Mouse (Mus musculus) adrenal gland, postnatal 25 days (tissue): ENCODE results near the gene Slc22a8. TPM values are rescaled to one million over a fixed set of nuclear protein-coding genes. Genes with fewer than 3 reads are reported as not detected.

Source experiments
- DNase-seq: peaks from one replicate; pipeline ENCODE4 v3.0.0; 2021; ENCODE audit warnings: mixed read lengths
- long read RNA-seq: library from polyadenylated mRNA; stranded (forward); transcript quantifications from one replicate; pipeline ENCODE4 v2.0.0, GENCODE M21; 2021
- total RNA-seq: library from RNA; stranded (reverse); gene quantifications from 2 replicates; pipeline ENCODE4 v1.2.3, GENCODE M21; 2021

The Slc22a8 gene
- 0.24 TPM in 1 of 2 replicates, not detected in the other for total RNA-seq
- long read RNA-seq, result 0 reads

DNA sequence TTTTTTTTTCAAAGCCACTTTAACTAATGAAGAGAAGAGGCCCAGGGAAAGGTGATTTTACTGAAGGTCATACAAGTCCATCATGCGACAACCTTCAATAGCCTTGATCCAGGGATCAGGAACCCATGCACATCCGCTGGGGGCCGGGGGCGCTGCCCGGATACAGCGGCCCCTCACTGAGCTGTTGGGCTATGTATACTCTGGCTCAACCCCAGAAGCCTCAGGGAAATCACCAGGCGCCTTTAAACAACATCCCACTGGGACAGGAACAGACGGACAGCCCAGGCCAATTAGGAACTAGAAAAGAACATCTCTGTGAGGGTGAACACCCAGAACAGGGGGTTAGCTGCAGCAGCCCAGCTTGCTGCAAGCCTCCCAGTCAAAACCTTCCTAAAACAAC lies at the start of gene Slc22a8:
TSS of gene Slc22a8 (plus strand) at position 301 of the 400 bp plus-strand sequence.
- no peak for DNase-seq

- no peak for DNase-seq
These were observed 32.2 kb upstream of the Slc22a8 start for GRCm38 (mm10) chr19:8558897-8559296.

DNA sequence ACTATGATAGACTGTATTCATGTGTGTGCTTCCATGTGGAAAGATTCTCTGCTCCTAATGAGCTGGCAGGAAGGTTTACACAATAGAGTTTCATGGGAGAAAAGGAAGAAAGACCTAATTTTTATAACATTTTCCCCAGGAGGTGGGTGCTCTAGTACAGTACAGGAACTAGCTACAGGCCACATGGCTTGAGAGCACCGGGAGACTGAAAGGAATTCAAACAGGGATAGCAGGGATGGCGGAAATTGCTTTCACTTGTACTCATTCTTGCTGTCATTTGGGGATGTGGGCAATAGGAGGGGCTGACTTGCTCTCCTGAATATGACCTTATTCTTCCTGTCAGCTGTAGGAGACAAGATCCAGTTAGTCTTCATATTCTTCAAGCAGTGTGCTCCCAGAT lies 27.0 kb upstream of the Slc22a8 start:
- no peak for DNase-seq

DNA sequence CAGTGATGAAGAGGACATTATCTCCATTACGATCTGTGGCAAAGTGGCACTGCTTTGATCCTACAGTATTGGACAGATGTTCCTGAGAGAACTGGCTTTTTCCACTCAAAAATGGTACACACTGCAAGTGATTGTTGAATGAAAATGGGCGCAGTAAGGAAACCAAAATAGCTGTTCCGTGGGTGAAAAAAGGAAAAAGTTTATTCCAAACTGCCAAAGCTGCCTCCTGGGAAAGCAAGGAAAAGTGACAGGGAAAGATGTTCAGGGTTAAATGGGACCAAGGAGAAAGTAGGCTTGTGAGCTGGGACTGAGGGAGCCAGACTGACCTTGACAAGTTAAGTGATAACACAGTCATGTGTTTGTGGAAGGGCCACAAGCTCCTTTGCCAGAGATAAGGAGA lies 26.6 kb upstream of the Slc22a8 start:
- DNase-seq, result no peak

GRCm38 (mm10) chr19:8565262-8565661 lies 25.8 kb upstream of the Slc22a8 start:
- DNase-seq, result no peak

- no peak for DNase-seq
These were observed 25.1 kb upstream of the Slc22a8 start for GRCm38 (mm10) chr19:8565985-8566384.

- DNase-seq, result no peak
These were observed 23.8 kb upstream of the Slc22a8 start for GRCm38 (mm10) chr19:8567104-8567880.

GRCm38 (mm10) chr19:8569453-8569863 lies 21.6 kb upstream of the Slc22a8 start:
- DNase-seq, result no peak

DNA sequence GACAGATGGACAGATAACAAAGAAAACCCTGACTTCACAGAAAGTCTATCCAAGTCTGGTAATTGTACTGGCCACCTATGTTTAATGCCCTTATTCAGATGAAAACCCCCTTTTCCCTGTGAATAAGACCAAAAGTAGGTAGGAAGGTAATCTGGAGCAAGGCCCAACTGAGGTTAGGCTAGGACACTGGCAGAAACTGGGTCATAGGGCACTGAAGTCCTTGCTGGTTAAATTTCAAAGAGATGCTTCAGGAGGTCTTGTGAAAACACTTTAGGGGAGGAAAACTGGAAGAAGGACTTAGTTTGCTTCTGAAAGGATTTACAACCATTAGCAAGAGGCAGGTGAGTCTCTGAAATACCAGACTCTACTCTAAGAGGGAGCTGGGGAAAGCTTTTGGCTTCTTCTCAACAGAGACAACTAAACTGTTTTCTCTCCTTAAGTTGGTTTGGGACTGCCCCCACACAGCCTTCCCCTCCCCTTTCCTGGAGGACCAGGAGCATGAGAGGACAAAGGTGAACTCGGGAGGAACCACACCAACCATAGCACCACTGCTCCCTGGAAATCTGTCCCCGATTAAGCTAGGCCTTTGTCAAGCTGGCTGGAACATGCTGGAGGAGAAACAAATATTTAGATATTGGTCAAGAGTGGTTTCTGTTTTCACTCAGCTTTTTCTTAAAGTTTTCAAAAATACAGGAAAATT lies 20.6 kb upstream of the Slc22a8 start:
- DNase-seq, result no peak

DNA sequence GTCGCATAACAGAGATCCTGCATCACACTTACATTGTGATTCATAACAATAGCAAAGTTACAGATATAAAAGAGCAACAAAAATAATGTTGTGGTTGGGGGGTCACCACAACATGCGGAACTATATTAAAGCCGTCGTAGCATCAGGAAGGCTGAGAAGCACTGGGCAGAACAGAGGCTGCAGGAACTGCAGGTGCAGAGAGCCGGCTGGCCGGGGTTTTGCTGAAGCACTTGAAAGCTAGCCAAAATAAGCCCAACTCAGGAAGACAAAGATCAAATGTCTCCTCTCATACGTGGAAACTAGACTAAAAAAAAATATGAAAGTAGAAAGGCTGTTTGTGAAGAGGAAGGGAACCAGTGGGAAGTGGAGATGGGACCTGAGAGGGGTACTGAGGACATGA lies 19.3 kb upstream of the Slc22a8 start:
- DNase-seq, result no peak

DNA sequence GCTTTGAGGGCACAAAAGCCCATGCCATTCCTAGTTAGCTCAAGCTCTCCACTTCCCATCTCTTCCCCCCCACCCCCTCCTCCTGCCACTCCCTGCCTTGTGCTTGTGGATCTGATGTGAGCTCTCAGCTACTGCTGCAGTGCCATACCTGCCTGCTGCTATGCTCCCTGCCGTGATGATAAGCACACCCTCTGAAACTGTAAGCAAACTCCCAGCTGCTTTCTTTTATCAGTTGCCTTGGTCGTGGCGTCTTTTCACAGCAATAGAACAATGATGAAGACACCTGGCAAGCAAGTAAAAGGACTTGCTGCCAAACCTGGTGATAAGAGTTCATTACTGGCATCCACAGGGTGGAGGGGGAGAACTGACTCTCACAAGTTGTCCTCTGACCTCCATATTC lies 18.6 kb upstream of the Slc22a8 start:
- no peak for DNase-seq

GRCm38 (mm10) chr19:8577432-8577831 lies 13.6 kb upstream of the Slc22a8 start:
- no peak for DNase-seq

DNA sequence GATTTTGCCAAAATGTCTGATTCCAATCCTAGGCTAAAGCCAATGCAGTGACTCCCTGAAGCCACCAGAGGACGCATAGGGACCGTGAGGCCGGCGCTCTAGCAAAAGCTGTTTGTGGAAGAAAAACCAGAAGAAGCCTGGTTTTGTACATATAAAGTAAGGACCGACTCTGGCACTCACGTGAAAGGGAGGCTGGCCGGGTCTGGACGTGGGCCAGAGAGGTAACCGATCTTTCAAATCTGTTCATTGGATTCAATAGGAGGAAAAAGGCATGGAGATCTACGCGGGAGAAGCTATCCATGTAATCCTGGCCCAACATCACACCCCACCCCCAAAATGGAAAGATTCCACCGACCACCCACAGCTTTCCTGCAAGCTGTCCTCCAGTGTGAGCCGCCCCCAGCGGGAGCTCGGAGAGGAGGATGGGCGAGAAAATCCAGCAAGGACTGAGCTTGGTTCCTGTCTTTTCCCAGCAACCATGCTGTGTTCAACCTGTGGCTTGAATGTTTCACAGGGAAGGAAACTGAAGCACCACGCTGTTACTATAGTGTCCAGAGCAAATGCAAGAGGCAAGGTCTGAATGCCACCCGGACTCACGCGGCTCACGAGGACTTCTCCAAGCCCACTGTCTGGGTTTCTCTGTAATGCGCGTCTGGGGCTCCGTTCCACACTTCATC lies 12.6 kb upstream of the Slc22a8 start:
- DNase-seq, result peak; percentile 56

- no peak for DNase-seq
These were observed 12.1 kb upstream of the Slc22a8 start for GRCm38 (mm10) chr19:8578970-8579342.

GRCm38 (mm10) chr19:8585298-8585697 lies 5.8 kb upstream of the Slc22a8 start:
- DNase-seq, result no peak

- no peak for DNase-seq
These were observed 5.2 kb upstream of the Slc22a8 start for GRCm38 (mm10) chr19:8585899-8586298.

- DNase-seq, result no peak
These were observed 4.7 kb upstream of the Slc22a8 start for GRCm38 (mm10) chr19:8586350-8586749.

- no peak for DNase-seq
These were observed 3.7 kb upstream of the Slc22a8 start for GRCm38 (mm10) chr19:8587315-8587714.

DNA sequence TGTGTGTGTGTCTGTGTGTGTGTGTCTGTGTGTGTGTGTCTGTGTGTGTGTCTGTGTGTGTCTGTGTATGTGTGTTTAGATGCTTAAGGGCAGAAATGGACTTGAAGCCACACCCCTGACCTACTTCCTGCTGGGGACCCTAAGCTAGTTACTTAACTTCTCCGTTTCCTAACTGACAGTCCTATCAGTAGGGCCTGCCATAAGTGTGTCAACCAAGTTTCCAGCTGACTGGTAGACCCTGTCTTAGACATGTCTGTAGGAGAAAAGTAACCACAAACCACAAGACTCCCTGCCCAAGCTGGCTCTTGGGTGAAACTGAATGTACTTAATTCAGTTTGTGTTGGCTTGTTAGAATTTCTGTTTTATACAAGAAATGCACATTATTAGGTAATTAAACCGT lies 1.1 kb downstream of the Slc22a8 start:
- DNase-seq, result no peak

- no peak for DNase-seq
These were observed 1.9 kb downstream of the Slc22a8 start for GRCm38 (mm10) chr19:8592873-8593408.

- no peak for DNase-seq
These were observed 2.8 kb downstream of the Slc22a8 start for GRCm38 (mm10) chr19:8593833-8594232.

DNA sequence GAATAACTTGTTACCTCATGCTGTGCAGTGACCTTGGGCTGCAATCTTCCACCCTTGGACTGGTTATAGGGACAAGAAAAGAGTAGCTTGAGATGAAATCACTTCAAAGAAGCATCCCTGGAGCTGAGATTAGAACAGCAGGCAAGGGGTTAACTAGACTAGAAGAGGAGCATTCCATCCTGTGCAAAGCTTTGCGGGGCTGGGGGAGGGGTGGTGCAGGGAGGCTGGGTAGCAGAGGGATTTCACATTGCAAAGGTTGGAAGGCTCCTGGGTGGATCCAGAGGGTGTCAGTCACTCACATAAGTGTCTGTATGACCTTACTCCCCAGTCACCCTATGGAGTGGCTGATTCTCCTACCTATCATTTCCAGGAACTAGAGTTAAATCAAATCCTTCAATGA lies 3.5 kb downstream of the Slc22a8 start:
- DNase-seq, result no peak

GRCm38 (mm10) chr19:8597269-8597668 lies 6.2 kb downstream of the Slc22a8 start:
- DNase-seq, result no peak
